Mouse (Mus musculus) liver, postnatal 0 days (tissue): ENCODE measurements around the gene Cherp.

Source experiments
- CTCF ChIP-seq: sonication (generic); IDR thresholded peaks from 2 replicates; pipeline ENCODE4 v1.5.1; 2016; ENCODE audit warnings: antibody characterized with exemption, low read depth
- EP300 ChIP-seq: IDR thresholded peaks from 2 replicates; pipeline ENCODE4 v1.6.1; 2016; ENCODE audit warnings: antibody characterized with exemption, low read depth, mild to moderate bottlenecking

DNA sequence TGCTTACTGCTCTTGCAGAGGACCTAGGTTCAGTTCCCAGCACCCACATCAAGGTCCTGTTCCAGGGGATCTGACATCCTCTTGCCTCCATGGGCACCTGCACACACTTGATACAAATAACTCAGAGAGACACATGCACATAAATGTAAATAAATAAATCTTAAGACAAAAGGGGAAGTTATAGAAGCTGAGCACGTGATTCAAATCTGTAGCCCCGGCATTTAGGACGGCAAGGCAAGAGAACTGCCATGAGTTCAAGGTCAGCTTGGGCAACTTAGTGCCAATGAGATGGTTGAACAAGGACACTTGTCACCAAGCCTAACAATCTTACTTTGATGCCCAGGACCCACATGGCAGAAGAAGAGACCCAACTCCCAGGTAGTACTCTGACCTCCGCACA, 57.0 kb downstream of the Cherp start:
- no peak for TF ChIP-seq CTCF
- no peak for TF ChIP-seq EP300
